Mouse (Mus musculus): ENCODE measurements at regions not wholly inside any gene's neighbourhood (a gene's known extent, or its start where the extent isn't known, plus 50 kb on each side); places are given as distances from the start of the nearest gene placed in this dataset.
"Not testable (repeated sequence)": the region's sequence is repeated elsewhere in the genome, so short reads cannot be mapped to it uniquely, and the experiment has no call there.

- DNase-seq: no peak
Observed at GRCm38 (mm10) chr10:111354607-111355006, 56.1 kb downstream of the Bbs10 start.

- not testable (repeated sequence) for DNase-seq
Observed at GRCm38 (mm10) chr10:111358340-111358739, 59.9 kb downstream of the Bbs10 start.

- DNase-seq: no peak
Observed at GRCm38 (mm10) chr10:111361749-111362435, 63.4 kb downstream of the Bbs10 start.

GRCm38 (mm10) chr10:111363729-111364617, 65.5 kb downstream of the Bbs10 start:
- no peak for DNase-seq

- DNase-seq: peak; percentile 75
Observed at GRCm38 (mm10) chr10:111365011-111365410, 66.5 kb downstream of the Bbs10 start.

GRCm38 (mm10) chr10:111369046-111369445, 70.6 kb downstream of the Bbs10 start:
- not testable (repeated sequence) for DNase-seq

- peak; percentile 30 for DNase-seq
Observed at GRCm38 (mm10) chr10:111378047-111378618, 79.7 kb downstream of the Bbs10 start.

GRCm38 (mm10) chr10:111381689-111382088, 83.2 kb downstream of the Bbs10 start:
- DNase-seq: no peak

GRCm38 (mm10) chr10:111382206-111382930, 83.9 kb downstream of the Bbs10 start:
- no peak for DNase-seq

GRCm38 (mm10) chr10:111385561-111385960, 87.1 kb downstream of the Bbs10 start:
- no peak for DNase-seq

- no peak for DNase-seq
Observed at GRCm38 (mm10) chr10:111387869-111388538, 85.0 kb upstream of the Nap1l1 start.

GRCm38 (mm10) chr10:111388545-111389320, 84.3 kb upstream of the Nap1l1 start:
- DNase-seq: no peak

- DNase-seq: peak; percentile 84
Observed at GRCm38 (mm10) chr10:111389890-111390289, 83.1 kb upstream of the Nap1l1 start.

GRCm38 (mm10) chr10:111394421-111394820, 78.6 kb upstream of the Nap1l1 start:
- no peak for DNase-seq

GRCm38 (mm10) chr10:111405071-111405470, 68.0 kb upstream of the Nap1l1 start:
- DNase-seq: no peak

- DNase-seq: no peak
Observed at GRCm38 (mm10) chr10:111408887-111409286, 64.1 kb upstream of the Nap1l1 start.

GRCm38 (mm10) chr10:111409497-111409896, 63.5 kb upstream of the Nap1l1 start:
- DNase-seq: no peak

GRCm38 (mm10) chr10:111410121-111410520, 62.9 kb upstream of the Nap1l1 start:
- no peak for DNase-seq

GRCm38 (mm10) chr10:111411533-111411932, 61.5 kb upstream of the Nap1l1 start:
- no peak for DNase-seq

GRCm38 (mm10) chr10:111416611-111417130, 56.4 kb upstream of the Nap1l1 start:
- no peak for DNase-seq
